Mouse (Mus musculus) stomach, postnatal 0 days (tissue): Measurements from ENCODE around the gene Iqca.

Source experiments
- CTCF ChIP-seq: IDR thresholded peaks from 2 replicates; pipeline ENCODE4 v1.5.1; 2016; ENCODE audit warnings: antibody characterized with exemption, low read depth, mild to moderate bottlenecking, moderate library complexity
- EP300 ChIP-seq: optimal IDR thresholded peaks from 2 replicates; pipeline ENCODE3; 2016; ENCODE audit warnings: antibody characterized with exemption

- no peak for TF ChIP-seq CTCF
- TF ChIP-seq EP300 = no peak
Measured at GRCm38 (mm10) chr1:90164319-90164718, 11.1 kb upstream of the Iqca start.
